Mouse (Mus musculus): ENCODE results near the gene Aox4. TPM values are rescaled to one million over a fixed set of nuclear protein-coding genes. Genes with fewer than 3 reads are reported as not detected.

The Aox4 gene
- polyA plus RNA-seq, 1 experiment = not detected

GRCm38 (mm10) chr1:58238440-58238839, 28.2 kb downstream of the Aox4 start:
- Histone ChIP-seq H3K36me3 (replicated peaks; ENCODE audit: low read length) (no peaks in the 10 kb centered on the region), H3K4me1 (no peaks in the 10 kb centered on the region)
- TF ChIP-seq FLI1 (IDR thresholded peaks at IDR 0.05; ENCODE audit: low read length) = no peak
- no peak for TF ChIP-seq GATA1 (IDR thresholded peaks at IDR 0.05; ENCODE audit: borderline replicate concordance, low read length)

GRCm38 (mm10) chr1:58238961-58239360, 28.8 kb downstream of the Aox4 start:
- no peak for TF ChIP-seq FLI1 (IDR thresholded peaks at IDR 0.05; ENCODE audit: low read length)
- Histone ChIP-seq H3K4me3 (replicated peaks) (no peak overlapping the region), H3K4me1 (no peaks in the 10 kb centered on the region), H3K9me3 (no peaks in the 10 kb centered on the region), H3K27me3 (replicated peaks) (peaks cover 2% of the 10 kb centered on the region), H3K36me3 (replicated peaks; ENCODE audit: low read length) (no peaks in the 10 kb centered on the region)

More at GRCm38 (mm10) chr1:58238440-58238839, 28.2 kb downstream of the Aox4 start:
- no peak overlapping the region for H3K4me3 ChIP-seq (replicated peaks)
- no peaks in the 10 kb centered on the region for H3K9me3 ChIP-seq
- H3K27me3 ChIP-seq (replicated peaks) = peaks cover 2% of the 10 kb centered on the region

DNA sequence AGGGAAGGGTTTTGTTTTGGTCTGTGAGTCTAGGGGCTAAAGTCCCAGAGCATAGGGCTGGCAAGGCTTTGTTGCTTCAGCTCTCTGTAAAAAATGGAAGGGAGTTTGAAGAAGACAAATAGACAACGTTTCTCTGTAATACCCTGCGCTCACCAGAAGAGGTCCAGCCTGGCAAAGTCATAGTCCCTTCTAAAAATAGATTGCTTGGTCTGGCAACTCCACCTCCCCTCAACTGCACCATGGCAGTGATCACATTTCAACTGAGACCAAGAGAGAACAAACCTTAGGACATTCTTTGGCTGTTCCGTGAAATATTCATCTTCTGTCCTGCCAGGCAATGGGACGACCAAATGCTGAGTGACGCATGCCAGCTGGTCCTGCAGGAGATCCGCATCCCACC, 30.1 kb downstream of the Aox4 start:
- Histone ChIP-seq H3K27me3 (replicated peaks) (peaks cover 2% of the 10 kb centered on the region), H3K36me3 (replicated peaks; ENCODE audit: low read length) (no peaks in the 10 kb centered on the region), H3K4me1 (no peaks in the 10 kb centered on the region), H3K4me3 (replicated peaks) (no peak overlapping the region), H3K9me3 (no peaks in the 10 kb centered on the region)
- TF ChIP-seq FLI1 (IDR thresholded peaks at IDR 0.05; ENCODE audit: low read length) (no peak), GATA1 (IDR thresholded peaks at IDR 0.05; ENCODE audit: borderline replicate concordance, low read length) (no peak)

DNA sequence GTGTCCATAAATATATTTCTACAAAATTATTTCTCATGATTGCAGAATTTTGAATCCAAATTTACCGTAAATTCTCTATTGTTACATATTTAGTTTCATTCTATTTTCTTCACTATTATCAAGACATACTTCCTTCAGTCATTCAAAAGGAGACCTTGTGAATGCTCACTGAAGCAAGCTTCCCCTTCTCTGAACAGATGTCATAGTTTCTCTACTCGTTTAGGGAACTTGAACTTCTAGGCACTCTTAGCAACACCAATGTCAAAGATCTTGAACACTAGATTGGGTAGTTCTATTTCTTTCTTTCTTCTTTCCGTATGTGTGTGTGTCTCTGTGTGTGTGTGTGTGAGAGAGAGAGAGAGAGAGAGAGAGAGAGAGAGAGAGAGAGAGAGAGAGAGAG, 34.3 kb downstream of the Aox4 start:
- Histone ChIP-seq H3K4me3 (replicated peaks) (no peak overlapping the region), H3K4me1 (no peaks in the 10 kb centered on the region), H3K9me3 (no peaks in the 10 kb centered on the region), H3K36me3 (replicated peaks; ENCODE audit: low read length) (no peaks in the 10 kb centered on the region), H3K27me3 (replicated peaks) (no peaks in the 10 kb centered on the region)
- TF ChIP-seq FLI1 (IDR thresholded peaks at IDR 0.05; ENCODE audit: low read length) (no peak), GATA1 (IDR thresholded peaks at IDR 0.05; ENCODE audit: borderline replicate concordance, low read length) (no peak)

DNA sequence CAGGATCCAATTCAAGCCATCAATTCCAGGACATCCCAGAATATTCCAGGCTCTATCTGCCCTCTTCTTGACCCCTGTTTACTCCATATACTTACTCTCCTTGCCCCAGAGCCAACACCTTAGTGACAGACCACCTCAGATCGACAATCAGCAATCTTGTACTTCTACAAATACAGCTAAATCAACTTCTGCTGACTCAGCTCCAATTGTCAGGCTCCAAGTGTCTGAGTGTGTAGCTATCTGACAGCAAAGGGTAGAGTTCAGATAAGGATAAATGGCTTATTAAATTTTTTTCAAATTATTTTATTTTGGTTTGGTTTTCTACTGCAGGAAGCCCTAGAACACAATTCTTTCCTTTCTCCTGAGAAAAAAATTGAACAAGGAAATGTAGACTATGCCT, 38.3 kb downstream of the Aox4 start:
- Histone ChIP-seq H3K4me1 (no peaks in the 10 kb centered on the region), H3K36me3 (replicated peaks; ENCODE audit: low read length) (no peaks in the 10 kb centered on the region), H3K4me3 (replicated peaks) (no peak overlapping the region), H3K27me3 (replicated peaks) (no peaks in the 10 kb centered on the region), H3K9me3 (no peaks in the 10 kb centered on the region)
- TF ChIP-seq GATA1 (IDR thresholded peaks at IDR 0.05; ENCODE audit: borderline replicate concordance, low read length) (no peak), FLI1 (IDR thresholded peaks at IDR 0.05; ENCODE audit: low read length) (no peak)

GRCm38 (mm10) chr1:58253466-58253865, 43.3 kb downstream of the Aox4 start:
- H3K27me3 ChIP-seq (replicated peaks) = no peaks in the 10 kb centered on the region
- no peaks in the 10 kb centered on the region for H3K4me1 ChIP-seq
- H3K4me3 ChIP-seq (replicated peaks) = no peak overlapping the region
- TF ChIP-seq GATA1 (IDR thresholded peaks at IDR 0.05; ENCODE audit: borderline replicate concordance, low read length) (no peak), FLI1 (IDR thresholded peaks at IDR 0.05; ENCODE audit: low read length) (no peak)
- 0 out of 2 replicates have a peak, but pooled peaks cover 2% of the 10 kb centered on the region for H3K9me3 ChIP-seq
- no peaks in the 10 kb centered on the region for H3K36me3 ChIP-seq (replicated peaks; ENCODE audit: low read length)

GRCm38 (mm10) chr1:58257195-58257991, 47.2 kb downstream of the Aox4 start:
- H3K4me1 ChIP-seq = no peaks in the 10 kb centered on the region
- 0 out of 2 replicates have a peak, but pooled peaks cover 2% of the 10 kb centered on the region for H3K9me3 ChIP-seq
- H3K36me3 ChIP-seq (replicated peaks; ENCODE audit: low read length) = no peaks in the 10 kb centered on the region
- H3K4me3 ChIP-seq (replicated peaks) = no peak overlapping the region
- H3K27me3 ChIP-seq (replicated peaks) = peaks cover 4% of the 10 kb centered on the region
- TF ChIP-seq GATA1 (IDR thresholded peaks at IDR 0.05; ENCODE audit: borderline replicate concordance, low read length) (no peak), FLI1 (IDR thresholded peaks at IDR 0.05; ENCODE audit: low read length) (no peak)

DNA sequence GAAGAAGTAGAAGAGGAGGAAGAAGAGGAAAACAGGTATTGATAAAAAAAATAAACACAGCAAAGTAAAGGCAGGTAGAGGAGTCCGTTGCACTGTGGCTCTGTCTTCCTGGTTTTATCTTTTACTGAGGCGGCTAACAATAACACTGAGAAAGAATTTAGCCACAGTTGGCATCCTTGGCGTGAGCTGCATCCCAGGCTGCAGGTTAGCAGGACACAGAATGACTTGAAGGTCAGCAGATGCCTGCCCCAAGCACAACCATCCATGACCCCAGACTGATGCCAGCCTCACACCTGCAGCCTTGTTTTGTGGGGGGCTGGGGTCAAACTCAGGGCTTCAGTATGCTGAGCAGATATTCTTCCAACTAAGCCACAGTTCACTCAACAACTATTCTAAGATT, 50.1 kb downstream of the Aox4 start:
- H3K9me3 ChIP-seq = 0 out of 2 replicates have a peak, but pooled peaks cover 2% of the 10 kb centered on the region
- H3K36me3 ChIP-seq (replicated peaks; ENCODE audit: low read length) = no peaks in the 10 kb centered on the region
- peaks cover 8% of the 10 kb centered on the region for H3K27me3 ChIP-seq (replicated peaks)
- no peak for TF ChIP-seq FLI1 (IDR thresholded peaks at IDR 0.05; ENCODE audit: low read length)
- TF ChIP-seq GATA1 (IDR thresholded peaks at IDR 0.05; ENCODE audit: borderline replicate concordance, low read length) = no peak
- H3K4me1 ChIP-seq = no peaks in the 10 kb centered on the region
- no peak overlapping the region for H3K4me3 ChIP-seq (replicated peaks)

- H3K4me1 ChIP-seq = no peaks in the 10 kb centered on the region
- peaks cover 7% of the 10 kb centered on the region for H3K27me3 ChIP-seq (replicated peaks)
- no peaks in the 10 kb centered on the region for H3K9me3 ChIP-seq
- no peak for TF ChIP-seq FLI1 (IDR thresholded peaks at IDR 0.05; ENCODE audit: low read length)
- no peak for TF ChIP-seq GATA1 (IDR thresholded peaks at IDR 0.05; ENCODE audit: borderline replicate concordance, low read length)
- H3K36me3 ChIP-seq (replicated peaks; ENCODE audit: low read length) = no peaks in the 10 kb centered on the region
- no peak overlapping the region for H3K4me3 ChIP-seq (replicated peaks)
Observed at GRCm38 (mm10) chr1:58268231-58268630, 58.0 kb downstream of the Aox4 start.

GRCm38 (mm10) chr1:58270807-58271569, 60.8 kb downstream of the Aox4 start:
- Histone ChIP-seq H3K4me1 (no peaks in the 10 kb centered on the region; the same call in 1 of the 2 replicates), H3K4me3 (replicated peaks) (no peak overlapping the region), H3K36me3 (replicated peaks; ENCODE audit: low read length) (no peaks in the 10 kb centered on the region), H3K9me3 (no peaks in the 10 kb centered on the region), H3K27me3 (replicated peaks) (peaks cover 4% of the 10 kb centered on the region)
- TF ChIP-seq FLI1 (IDR thresholded peaks at IDR 0.05; ENCODE audit: low read length) (no peak), GATA1 (IDR thresholded peaks at IDR 0.05; ENCODE audit: borderline replicate concordance, low read length) (no peak)

Data from megakaryocyte, embryonic 14.5 days (primary cell).